Mouse (Mus musculus) large intestine, adult 2 months (tissue): ENCODE results near the gene Acmsd. TPM values are rescaled to one million over a fixed set of nuclear protein-coding genes. Genes with fewer than 3 reads are reported as not detected.

Experiments used
- DNase-seq: peaks from one replicate; pipeline ENCODE4 v3.0.0-alpha.2; 2012; ENCODE audit warnings: low read depth, low spot score
- WGBS: fragments of 180-500 bp; shearing (Covaris S2); methylation state at CpG from one replicate; pipeline ENCODE4 v1.1.7; 2018; 5-methylcytosine and 5-hydroxymethylcytosine counted together
- polyA plus RNA-seq: library from polyadenylated mRNA; depleted of rRNA; stranded (reverse); fragments of >200 nt; gene quantifications from 2 replicates; pipeline ENCODE4 v1.2.3, GENCODE M21; 2012

Gene Acmsd
- polyA plus RNA-seq, 1 experiment = not detected

DNA sequence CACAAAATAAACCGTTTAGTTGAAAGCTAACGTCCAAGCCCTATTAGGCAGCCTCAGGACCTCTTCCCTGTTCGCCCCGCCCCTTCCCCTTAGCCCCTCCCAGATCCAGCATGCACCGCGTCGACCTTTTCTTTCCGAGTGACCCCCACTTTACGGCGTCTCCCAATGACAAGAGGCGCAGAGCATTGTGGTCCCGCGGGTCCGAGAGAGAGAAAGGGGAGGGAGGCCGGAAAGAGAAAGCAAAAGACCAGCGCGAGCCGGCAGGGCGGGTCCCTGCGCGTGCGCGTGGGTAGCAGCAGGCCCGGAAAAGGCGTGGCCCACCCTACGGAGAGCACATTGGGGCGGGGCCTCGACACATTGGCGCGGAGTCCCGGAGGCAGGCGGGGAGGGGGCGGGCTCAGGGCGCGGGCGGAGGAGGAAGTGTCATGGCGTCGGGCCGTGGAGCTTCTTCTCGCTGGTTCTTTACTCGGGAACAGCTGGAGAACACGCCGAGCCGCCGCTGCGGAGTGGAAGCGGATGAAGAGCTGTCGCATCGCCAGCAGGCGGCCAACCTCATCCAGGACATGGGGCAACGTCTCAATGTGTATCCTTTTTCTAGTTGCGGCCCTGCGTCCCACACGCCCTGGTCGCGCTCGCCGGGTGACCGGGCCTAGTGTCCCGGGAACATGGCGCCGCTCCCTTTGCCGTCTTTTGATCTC is 44.7 kb downstream of the Acmsd start, which contains the start of gene Ccnt2:
Gene Ccnt2, plus strand, starts transcription at position 362 of the 698 bp plus-strand sequence.
- WGBS = under 1% methylated on average over 63 of the region's 63 CpGs

GRCm38 (mm10) chr1:127774501-127774880 is 45.3 kb downstream of the Acmsd start:
- peak; percentile 18 for DNase-seq
- under 1% methylated on average over 31 of the region's 31 CpGs for WGBS

More for the DNA sequence above, 44.7 kb downstream of the Acmsd start, which contains the start of gene Ccnt2:
- peak; percentile 99 for DNase-seq

GRCm38 (mm10) chr1:127775206-127775720 is 46.0 kb downstream of the Acmsd start:
- WGBS = 4% methylated on average over 10 of the region's 10 CpGs
- no peak for DNase-seq

GRCm38 (mm10) chr1:127776246-127776645 is 47.0 kb downstream of the Acmsd start:
- WGBS = 12% methylated on average over 6 of the region's 6 CpGs
- peak; percentile 16 for DNase-seq

- no peak for DNase-seq
- WGBS = 89% methylated on average over 3 of the region's 3 CpGs
Measured at GRCm38 (mm10) chr1:127778611-127779010, 49.4 kb downstream of the Acmsd start.

- 26% methylated on average over 3 of the region's 3 CpGs for WGBS
- DNase-seq = no peak
Measured at GRCm38 (mm10) chr1:127780142-127780541, 50.9 kb downstream of the Acmsd start.

GRCm38 (mm10) chr1:127780849-127781248 is 51.6 kb downstream of the Acmsd start:
- WGBS = 58% methylated on average over 2 of the region's 2 CpGs
- no peak for DNase-seq

DNA sequence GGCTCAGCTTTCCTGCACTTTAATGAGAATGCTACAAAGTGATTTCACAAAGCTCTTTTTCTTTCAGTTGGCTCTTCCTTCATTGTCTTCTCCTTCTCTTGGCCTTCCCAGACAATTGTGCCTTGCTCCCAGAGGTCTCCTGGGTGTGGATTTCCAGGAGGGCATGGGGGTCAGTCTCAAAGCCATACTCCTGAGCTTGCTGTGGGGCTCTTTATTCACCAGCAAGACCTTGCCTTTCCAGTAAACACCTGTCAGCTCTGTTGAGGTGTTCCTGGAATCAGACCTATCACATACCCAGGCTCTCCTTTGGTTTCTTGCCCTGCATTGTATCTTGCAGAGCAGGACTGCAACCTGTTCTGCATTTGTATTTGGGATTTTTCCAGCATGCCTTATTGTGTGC is 54.6 kb downstream of the Acmsd start:
- DNase-seq = no peak

GRCm38 (mm10) chr1:127785882-127786281 is 56.7 kb downstream of the Acmsd start:
- no peak for DNase-seq
- 44% methylated on average over 1 of the region's 1 CpGs for WGBS

DNA sequence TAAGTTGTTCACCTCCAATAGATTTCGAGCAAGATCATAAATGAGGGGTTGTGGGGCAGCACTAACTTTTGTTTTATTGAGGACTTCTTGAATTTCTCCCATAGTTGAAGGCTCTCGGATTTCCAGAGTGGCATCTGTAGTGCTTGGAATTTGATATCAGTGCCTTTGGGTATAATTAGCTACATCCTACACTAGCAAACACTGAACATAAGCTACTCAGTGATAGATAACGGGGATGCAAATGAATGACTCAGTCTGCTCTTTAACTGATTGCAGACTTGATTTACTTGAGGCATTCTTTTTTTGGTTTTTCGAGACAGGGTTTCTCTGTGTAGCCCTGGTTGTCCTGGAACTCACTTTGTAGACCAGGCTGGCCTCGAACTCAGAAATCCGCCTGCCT is 59.7 kb downstream of the Acmsd start:
- DNase-seq = no peak
- 83% methylated on average over 6 of the region's 6 CpGs for WGBS

- 97% methylated on average over 1 of the region's 1 CpGs for WGBS
- no peak for DNase-seq
Measured at GRCm38 (mm10) chr1:127793459-127793858, 64.2 kb downstream of the Acmsd start.

- no peak for DNase-seq
Measured at GRCm38 (mm10) chr1:127795087-127795769, 66.0 kb downstream of the Acmsd start.

GRCm38 (mm10) chr1:127796341-127796740 is 67.1 kb downstream of the Acmsd start:
- 61% methylated on average over 4 of the region's 4 CpGs for WGBS
- DNase-seq = no peak

More at GRCm38 (mm10) chr1:127795087-127795769, 66.0 kb downstream of the Acmsd start:
- WGBS = 88% methylated on average over 6 of the region's 6 CpGs

GRCm38 (mm10) chr1:127796752-127797151 is 67.5 kb downstream of the Acmsd start:
- WGBS = 87% methylated on average over 1 of the region's 1 CpGs
- no peak for DNase-seq

GRCm38 (mm10) chr1:127802916-127803315 is 73.7 kb downstream of the Acmsd start:
- WGBS = 86% methylated on average over 8 of the region's 8 CpGs
- DNase-seq = no peak

- DNase-seq = no peak
- 83% methylated on average over 7 of the region's 7 CpGs for WGBS
Measured at GRCm38 (mm10) chr1:127808671-127809070, 79.5 kb downstream of the Acmsd start.

- 68% methylated on average over 7 of the region's 7 CpGs for WGBS
- DNase-seq = no peak
Measured at GRCm38 (mm10) chr1:127812929-127813328, 83.7 kb downstream of the Acmsd start.

DNA sequence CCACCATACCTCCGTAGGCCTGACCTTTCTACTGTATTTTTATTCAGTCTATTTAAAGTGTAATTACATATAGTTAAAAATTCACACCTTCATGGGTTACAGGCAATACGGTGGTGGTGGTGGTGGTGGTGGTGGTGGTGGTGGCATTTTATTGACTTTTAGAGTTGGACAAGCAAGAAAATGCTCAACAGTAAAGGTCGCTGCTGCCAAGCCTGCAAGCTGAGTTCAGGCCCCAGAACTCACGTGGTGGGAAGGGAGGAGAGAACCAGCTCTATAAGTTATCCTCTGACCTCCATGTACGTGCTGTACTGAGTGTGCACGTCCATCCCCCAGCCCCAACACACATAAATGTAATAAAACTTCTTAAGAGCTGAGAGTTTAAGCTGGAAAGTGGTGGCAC is 87.2 kb downstream of the Acmsd start:
- DNase-seq = no peak
- WGBS = 62% methylated on average over 6 of the region's 6 CpGs
